Mouse (Mus musculus) thymus, adult 2 months (tissue): ENCODE results near the gene Mfap5. TPM values are rescaled to one million over a fixed set of nuclear protein-coding genes. Genes with fewer than 3 reads are reported as not detected.

Experiments
- DNase-seq: peaks from one replicate; pipeline ENCODE4 v3.0.0; 2021
- H3K27ac ChIP-seq: fragments of 200-500 bp; 2 replicates; pipeline ENCODE4 v1.5.1; 2012; ENCODE audit warnings: low read length, control low read depth; ENCODE audit not compliant: control insufficient read depth, insufficient read depth
- H3K27me3 ChIP-seq: fragments of 200-500 bp; 2 replicates; pipeline ENCODE4 v1.6.1; 2012; ENCODE audit warnings: mild to moderate bottlenecking, low read length, moderate library complexity, mixed read lengths; ENCODE audit not compliant: control insufficient read depth, insufficient read depth
- H3K36me3 ChIP-seq: fragments of 200-500 bp; 2 replicates; pipeline ENCODE4 v1.6.1; 2012; ENCODE audit warnings: mild to moderate bottlenecking, low read length, moderate library complexity; ENCODE audit not compliant: control insufficient read depth, insufficient read depth
- H3K4me1 ChIP-seq: fragments of 200-500 bp; replicated peaks from 2 replicates; pipeline ENCODE4 v1.6.1; 2012; ENCODE audit warnings: low read length; ENCODE audit not compliant: control insufficient read depth, insufficient read depth
- H3K4me3 ChIP-seq: fragments of 200-500 bp; 2 replicates; pipeline ENCODE4 v1.5.1; 2012; ENCODE audit warnings: mild to moderate bottlenecking, low read length, control low read depth, moderate library complexity; ENCODE audit not compliant: control insufficient read depth, insufficient read depth
- CTCF ChIP-seq: fragments of 200-500 bp; IDR thresholded peaks from 2 replicates; pipeline ENCODE4 v1.5.1; 2012; ENCODE audit warnings: mild to moderate bottlenecking, control low read depth, low read length, moderate library complexity, borderline replicate concordance; ENCODE audit not compliant: control insufficient read depth, poor library complexity, insufficient read depth; ENCODE audit errors: extremely low read depth
- POLR2A ChIP-seq: fragments of 200-500 bp; IDR thresholded peaks from 2 replicates; pipeline ENCODE4 v1.6.1; 2012; ENCODE audit warnings: mild to moderate bottlenecking, low read length, control low read depth, moderate library complexity; ENCODE audit not compliant: control insufficient read depth, poor library complexity, insufficient read depth; ENCODE audit errors: extremely low read depth
- WGBS: fragments of 180-500 bp; shearing (Covaris S2); methylation state at CpG from one replicate; pipeline ENCODE4 v1.1.7; 2018; 5-methylcytosine and 5-hydroxymethylcytosine counted together
- polyA plus RNA-seq: library from polyadenylated mRNA; depleted of rRNA; stranded (reverse); fragments of >200 nt; gene quantifications from 2 replicates; pipeline ENCODE4 v1.2.3, GENCODE M21; 2012

The Mfap5 gene
- polyA plus RNA-seq, 1 experiment, result 26.2 TPM

GRCm38 (mm10) chr6:122545289-122545882 lies 39.7 kb downstream of the Mfap5 start:
- no peak for TF ChIP-seq CTCF
- no peak for TF ChIP-seq POLR2A
- DNase-seq, result no peak
- no peak overlapping the region for H3K27ac ChIP-seq
- H3K27me3 ChIP-seq, result no peaks in the 10 kb centered on the region
- no peaks in the 10 kb centered on the region for H3K4me1 ChIP-seq
- 64% methylated on average over 9 of the region's 9 CpGs for WGBS
- no peaks in the 10 kb centered on the region for H3K36me3 ChIP-seq
- H3K4me3 ChIP-seq, result no peak overlapping the region

DNA sequence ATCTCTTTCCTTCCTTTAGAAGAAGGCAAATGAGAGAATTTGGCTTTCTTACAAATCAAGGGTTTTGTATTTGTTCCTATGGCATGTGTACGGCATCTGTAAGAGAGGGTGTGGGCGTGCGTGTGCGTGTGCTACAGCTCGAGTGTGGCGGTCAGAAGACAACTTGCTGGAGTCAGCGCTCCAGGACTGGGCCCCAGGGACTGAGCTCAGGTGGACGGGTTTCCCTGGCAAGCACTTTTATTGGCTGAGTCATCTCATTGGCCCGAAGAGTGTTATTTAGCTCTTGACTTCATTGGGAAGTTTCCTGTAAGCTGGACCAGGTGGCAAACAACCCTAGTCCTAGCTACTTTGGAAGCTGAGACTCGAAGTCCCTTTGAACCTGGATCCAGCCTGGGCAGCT lies 40.3 kb downstream of the Mfap5 start:
- no peak for TF ChIP-seq CTCF
- TF ChIP-seq POLR2A, result no peak
- Histone ChIP-seq H3K36me3 (no peaks in the 10 kb centered on the region), H3K4me1 (no peaks in the 10 kb centered on the region), H3K27me3 (no peaks in the 10 kb centered on the region), H3K27ac (no peak overlapping the region), H3K4me3 (no peak overlapping the region)
- DNase-seq, result no peak
- 85% methylated on average over 10 of the region's 10 CpGs for WGBS

- H3K36me3 ChIP-seq, result no peaks in the 10 kb centered on the region
- H3K27ac ChIP-seq, result no peak within 1 kb of the TSS
- TF ChIP-seq POLR2A, result no peak
- TF ChIP-seq CTCF, result no peak
- 71% methylated on average over 9 of the region's 9 CpGs for WGBS
- H3K27me3 ChIP-seq, result no peaks in the 10 kb centered on the region
- no peak for DNase-seq
- H3K4me1 ChIP-seq, result no peaks in the 10 kb centered on the region
- no peak within 1 kb of the TSS for H3K4me3 ChIP-seq
Observed at GRCm38 (mm10) chr6:122553606-122554005, 48.0 kb downstream of the Mfap5 start, which contains the start of gene Aicda. TSS of gene Aicda (plus strand) at chr6:122553801.

DNA sequence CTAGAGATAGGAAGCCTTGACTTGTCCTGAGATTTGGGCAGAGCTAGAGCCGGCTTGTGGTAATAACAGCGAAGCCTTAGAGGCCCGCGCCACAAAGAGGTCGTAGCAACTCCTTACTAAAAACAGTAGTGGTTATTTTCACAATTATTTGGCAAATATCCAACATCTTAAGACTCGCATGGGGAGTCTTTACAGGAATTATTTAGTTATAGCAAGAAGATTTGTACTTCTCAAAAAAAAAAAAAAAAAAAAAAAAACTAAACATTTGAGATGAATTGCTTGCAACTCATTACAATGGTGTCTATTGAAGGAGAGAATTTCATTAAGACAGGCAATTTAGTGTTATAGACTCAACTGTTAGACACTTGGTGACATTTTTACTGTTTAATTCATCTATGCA lies 48.5 kb downstream of the Mfap5 start:
- DNase-seq, result no peak
- Histone ChIP-seq H3K4me1 (no peaks in the 10 kb centered on the region), H3K27me3 (no peaks in the 10 kb centered on the region), H3K4me3 (no peak overlapping the region), H3K36me3 (no peaks in the 10 kb centered on the region), H3K27ac (no peak overlapping the region)
- 82% methylated on average over 6 of the region's 6 CpGs for WGBS
- no peak for TF ChIP-seq POLR2A
- no peak for TF ChIP-seq CTCF

DNA sequence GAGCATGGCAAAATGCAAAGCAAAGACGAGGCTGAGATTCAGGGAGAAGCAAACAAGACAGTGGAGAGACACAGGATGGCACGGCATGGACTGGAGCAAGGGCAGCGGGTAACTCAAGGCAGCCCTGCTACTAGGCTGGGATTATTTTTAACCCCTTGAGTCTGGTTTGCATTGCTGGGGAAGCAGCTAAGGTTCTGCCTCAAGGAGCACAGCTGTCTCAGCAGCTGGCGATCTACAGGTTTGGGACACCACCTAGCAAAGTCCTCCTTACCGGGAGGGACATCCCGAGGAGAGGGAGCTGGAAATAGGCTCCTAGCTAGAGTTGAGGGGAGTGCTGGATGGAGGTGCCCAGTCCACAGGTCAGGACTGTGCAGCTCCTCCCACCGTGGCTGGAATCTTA lies 49.6 kb downstream of the Mfap5 start:
- Histone ChIP-seq H3K27me3 (no peaks in the 10 kb centered on the region), H3K36me3 (no peaks in the 10 kb centered on the region), H3K27ac (no peak overlapping the region), H3K4me3 (no peak overlapping the region), H3K4me1 (no peaks in the 10 kb centered on the region)
- DNase-seq, result no peak
- TF ChIP-seq CTCF (no peak), POLR2A (no peak)
- WGBS, result 47% methylated on average over 7 of the region's 7 CpGs

DNA sequence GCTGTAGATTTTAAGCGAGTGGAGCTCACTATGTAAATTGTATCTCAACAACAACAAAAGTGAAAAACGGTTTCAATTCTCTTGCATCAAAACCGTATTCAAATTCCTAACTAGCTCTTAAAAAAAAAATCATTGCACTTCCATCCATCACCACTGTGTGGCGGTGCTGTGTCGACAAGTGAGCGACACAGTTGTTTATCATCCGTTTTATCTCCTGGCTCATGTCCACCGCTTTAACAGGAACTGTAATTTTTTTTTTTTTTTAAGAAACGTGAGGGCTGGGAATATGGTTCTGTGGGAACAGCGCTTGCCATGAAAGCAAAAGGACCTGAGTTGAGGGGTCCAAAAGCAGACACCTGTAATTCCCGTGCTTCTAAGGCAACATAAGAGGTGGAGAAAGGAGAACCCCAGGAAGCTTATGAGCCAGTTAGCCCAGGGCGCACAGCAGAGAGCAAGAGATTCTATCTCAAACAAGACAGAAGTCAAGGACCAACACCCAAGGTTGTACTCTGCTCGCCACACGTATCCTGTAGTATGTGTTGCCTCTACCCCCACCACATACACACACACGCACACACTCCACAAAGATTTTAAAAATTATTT lies 51.4 kb downstream of the Mfap5 start:
- no peak overlapping the region for H3K27ac ChIP-seq
- H3K4me3 ChIP-seq, result no peak overlapping the region
- no peaks in the 10 kb centered on the region for H3K4me1 ChIP-seq
- WGBS, result 19% methylated on average over 15 of the region's 15 CpGs
- H3K36me3 ChIP-seq, result no peaks in the 10 kb centered on the region
- no peaks in the 10 kb centered on the region for H3K27me3 ChIP-seq
- TF ChIP-seq CTCF (no peak), POLR2A (no peak)
- peak; percentile 66 for DNase-seq
